Mouse (Mus musculus) monocyte, adult 2 months (primary cell): Measurements from ENCODE around the gene Olfr1352.
"Not testable (repeated sequence)": the region's sequence is repeated elsewhere in the genome, so short reads cannot be mapped to it uniquely, and the experiment has no call there.

Source experiments
- DNase-seq, 2 experiments: peaks; one replicate each; pipeline ENCODE4 v3.0.0; 2022; ENCODE audit warnings: low spot score in 2 of 2, low read depth in 1 of 2

Olfr1352 gene

GRCm38 (mm10) chr10:78980750-78981149, at the start of gene Olfr1352:
Gene Olfr1352, plus strand, starts transcription at chr10:78981050.
- no peak for DNase-seq

GRCm38 (mm10) chr10:78950336-78950735, 30.5 kb upstream of the Olfr1352 start, which contains the start of gene Olfr8:
Gene Olfr8, plus strand, starts transcription at chr10:78950636.
- not testable (repeated sequence) for DNase-seq

GRCm38 (mm10) chr10:78963009-78963408, 17.8 kb upstream of the Olfr1352 start, which contains the start of gene Olfr1353:
Gene Olfr1353, plus strand, starts transcription at chr10:78963309.
- not testable (repeated sequence) for DNase-seq

GRCm38 (mm10) chr10:79012172-79012571, 31.3 kb downstream of the Olfr1352 start, which contains the start of gene Olfr1351:
Gene Olfr1351, plus strand, starts transcription at chr10:79012472.
- no peak for DNase-seq

GRCm38 (mm10) chr10:79028441-79028840, 47.6 kb downstream of the Olfr1352 start, which contains the start of gene Olfr57:
Gene Olfr57, plus strand, starts transcription at chr10:79028741.
- DNase-seq: no peak
